Mouse (Mus musculus) ES-E14 (cell line): Measurements from ENCODE around the gene Irak2.

ENCODE experiments used
- CHD2 ChIP-seq: IDR thresholded peaks from 2 replicates; pipeline ENCODE4 v1.6.1; 2014; ENCODE audit warnings: mild to moderate bottlenecking, low read depth, low read length, inconsistent platforms
- HCFC1 ChIP-seq: IDR thresholded peaks from 2 replicates; pipeline ENCODE4 v1.6.1; 2012; ENCODE audit warnings: low read length, inconsistent platforms, borderline replicate concordance; ENCODE audit not compliant: insufficient read depth
- MAFK ChIP-seq: IDR thresholded peaks from 2 replicates; pipeline ENCODE4 v1.6.1; 2014; ENCODE audit warnings: mild to moderate bottlenecking, low read depth, low read length, inconsistent platforms; ENCODE audit not compliant: insufficient read depth
- ZNF384 ChIP-seq: IDR thresholded peaks from 2 replicates; pipeline ENCODE4 v1.6.1; 2012; ENCODE audit warnings: low read depth, low read length, inconsistent platforms

DNA sequence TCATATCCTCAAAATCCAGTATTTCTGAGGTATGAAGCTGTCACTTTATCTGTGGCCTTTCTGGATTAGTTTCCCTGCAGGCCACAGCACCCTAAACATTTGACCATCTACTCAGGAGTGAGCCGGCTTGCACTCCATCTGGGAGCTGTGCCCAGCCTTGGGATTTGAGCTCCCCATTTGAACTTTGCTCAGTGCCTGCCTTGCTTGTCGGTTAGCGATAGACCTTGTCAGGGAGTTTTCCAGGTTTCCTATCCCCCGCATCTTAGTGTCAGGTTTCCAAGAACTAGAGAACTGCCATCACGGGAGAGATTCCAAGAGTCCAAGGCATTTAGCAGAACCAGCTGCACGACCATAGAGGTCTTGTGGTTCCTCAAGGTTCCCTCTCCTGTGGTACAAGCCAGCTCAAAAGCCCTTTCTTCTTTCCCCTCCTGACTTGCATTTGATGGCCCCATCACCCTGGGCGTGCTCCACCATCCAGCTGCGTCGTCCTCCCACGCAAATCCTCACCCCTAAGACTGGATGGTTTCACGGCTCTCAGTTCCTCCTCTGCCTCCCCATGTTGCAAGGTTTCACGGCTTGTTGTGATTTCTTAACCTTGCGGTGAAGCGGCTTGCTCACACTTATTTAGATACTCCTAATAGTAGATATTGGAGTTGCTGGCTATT, 38.9 kb downstream of the Irak2 start:
- no peak for TF ChIP-seq MAFK
- TF ChIP-seq CHD2 = no peak
- no peak for TF ChIP-seq ZNF384
- TF ChIP-seq HCFC1 = no peak
